Mouse (Mus musculus): ENCODE measurements around the gene Gm21897. TPM values are rescaled to one million over a fixed set of nuclear protein-coding genes. Genes with fewer than 3 reads are reported as not detected.

Gene Gm21897
- polyA plus RNA-seq, 1 experiment from 2014 or later, result not detected

- 67% methylated on average over 1 of the region's 1 CpGs for WGBS
- Histone ChIP-seq H3K36me3 (replicated peaks; ENCODE audit: control insufficient read depth, insufficient read depth, low read depth, low read length) (no peaks in the 10 kb centered on the region), H3K4me2 (ENCODE audit: low read depth, low read length) (no peak overlapping the region), H3K4me1 (ENCODE audit: control insufficient read depth, insufficient read depth, low read length) (no peaks in the 10 kb centered on the region), H3K9me3 (replicated peaks; ENCODE audit: control insufficient read depth, low read length) (no peaks in the 10 kb centered on the region), H3K9ac (replicated peaks; ENCODE audit: low read length) (no peak overlapping the region), H3K4me3 (ENCODE audit: low read depth, low read length) (no peak overlapping the region), H3K27me3 (ENCODE audit: control insufficient read depth, insufficient read depth, low read length) (no peaks in the 10 kb centered on the region), H3K27ac (replicated peaks; ENCODE audit: low read depth, low read length) (no peak overlapping the region)
- no peak for DNase-seq (ENCODE audit: low spot score)
- no peak for ATAC-seq (replicated peaks; ENCODE audit: insufficient number of reproducible peaks, low FRiP score, low TSS enrichment, low read depth)
Observed at GRCm38 (mm10) chr16:15346045-15346444, 28.8 kb downstream of the Gm21897 start.

GRCm38 (mm10) chr16:15349381-15349780, 32.1 kb downstream of the Gm21897 start:
- H3K4me3 ChIP-seq (ENCODE audit: low read depth, low read length), result no peak overlapping the region
- H3K4me1 ChIP-seq (ENCODE audit: control insufficient read depth, insufficient read depth, low read length), result no peaks in the 10 kb centered on the region
- DNase-seq (ENCODE audit: low spot score), result peak; percentile 6
- no peak overlapping the region for H3K9ac ChIP-seq (replicated peaks; ENCODE audit: low read length)
- WGBS, result 59% methylated on average over 2 of the region's 2 CpGs
- no peak overlapping the region for H3K4me2 ChIP-seq (ENCODE audit: low read depth, low read length)
- H3K9me3 ChIP-seq (replicated peaks; ENCODE audit: control insufficient read depth, low read length), result no peaks in the 10 kb centered on the region
- no peak for ATAC-seq (replicated peaks; ENCODE audit: insufficient number of reproducible peaks, low FRiP score, low TSS enrichment, low read depth)
- no peak overlapping the region for H3K27ac ChIP-seq (replicated peaks; ENCODE audit: low read depth, low read length)
- H3K36me3 ChIP-seq (replicated peaks; ENCODE audit: control insufficient read depth, insufficient read depth, low read depth, low read length), result no peaks in the 10 kb centered on the region
- no peaks in the 10 kb centered on the region for H3K27me3 ChIP-seq (ENCODE audit: control insufficient read depth, insufficient read depth, low read length)

- ATAC-seq (replicated peaks; ENCODE audit: insufficient number of reproducible peaks, low FRiP score, low TSS enrichment, low read depth), result no peak
- H3K36me3 ChIP-seq (replicated peaks; ENCODE audit: control insufficient read depth, insufficient read depth, low read depth, low read length), result no peaks in the 10 kb centered on the region
- H3K4me3 ChIP-seq (ENCODE audit: low read depth, low read length), result no peak overlapping the region
- no peak overlapping the region for H3K27ac ChIP-seq (replicated peaks; ENCODE audit: low read depth, low read length)
- no peaks in the 10 kb centered on the region for H3K9me3 ChIP-seq (replicated peaks; ENCODE audit: control insufficient read depth, low read length)
- no peak overlapping the region for H3K4me2 ChIP-seq (ENCODE audit: low read depth, low read length)
- 81% methylated on average over 1 of the region's 1 CpGs for WGBS
- no peak for DNase-seq (ENCODE audit: low spot score)
- H3K9ac ChIP-seq (replicated peaks; ENCODE audit: low read length), result no peak overlapping the region
- no peaks in the 10 kb centered on the region for H3K27me3 ChIP-seq (ENCODE audit: control insufficient read depth, insufficient read depth, low read length)
- H3K4me1 ChIP-seq (ENCODE audit: control insufficient read depth, insufficient read depth, low read length), result no peaks in the 10 kb centered on the region
Observed at GRCm38 (mm10) chr16:15351301-15351700, 34.0 kb downstream of the Gm21897 start.

GRCm38 (mm10) chr16:15352320-15352719, 35.1 kb downstream of the Gm21897 start:
- DNase-seq (ENCODE audit: low spot score) (peak; percentile 15), ATAC-seq (replicated peaks; ENCODE audit: insufficient number of reproducible peaks, low FRiP score, low TSS enrichment, low read depth) (no peak)
- H3K9me3 ChIP-seq (replicated peaks; ENCODE audit: control insufficient read depth, low read length), result no peaks in the 10 kb centered on the region
- WGBS, result 53% methylated on average over 2 of the region's 2 CpGs
- H3K4me3 ChIP-seq (ENCODE audit: low read depth, low read length), result no peak overlapping the region
- H3K9ac ChIP-seq (replicated peaks; ENCODE audit: low read length), result no peak overlapping the region
- no peak overlapping the region for H3K4me2 ChIP-seq (ENCODE audit: low read depth, low read length)
- H3K27ac ChIP-seq (replicated peaks; ENCODE audit: low read depth, low read length), result no peak overlapping the region
- H3K27me3 ChIP-seq (ENCODE audit: control insufficient read depth, insufficient read depth, low read length), result no peaks in the 10 kb centered on the region
- H3K4me1 ChIP-seq (ENCODE audit: control insufficient read depth, insufficient read depth, low read length), result no peaks in the 10 kb centered on the region
- no peaks in the 10 kb centered on the region for H3K36me3 ChIP-seq (replicated peaks; ENCODE audit: control insufficient read depth, insufficient read depth, low read depth, low read length)

- no peaks in the 10 kb centered on the region for H3K36me3 ChIP-seq (replicated peaks; ENCODE audit: control insufficient read depth, insufficient read depth, low read depth, low read length)
- no peaks in the 10 kb centered on the region for H3K4me1 ChIP-seq (ENCODE audit: control insufficient read depth, insufficient read depth, low read length)
- H3K27me3 ChIP-seq (ENCODE audit: control insufficient read depth, insufficient read depth, low read length), result no peaks in the 10 kb centered on the region
- no peaks in the 10 kb centered on the region for H3K9me3 ChIP-seq (replicated peaks; ENCODE audit: control insufficient read depth, low read length)
- H3K9ac ChIP-seq (replicated peaks; ENCODE audit: low read length), result no peak overlapping the region
- H3K4me3 ChIP-seq (ENCODE audit: low read depth, low read length), result no peak overlapping the region
- no peak overlapping the region for H3K4me2 ChIP-seq (ENCODE audit: low read depth, low read length)
- no peak overlapping the region for H3K27ac ChIP-seq (replicated peaks; ENCODE audit: low read depth, low read length)
- ATAC-seq (replicated peaks; ENCODE audit: insufficient number of reproducible peaks, low FRiP score, low TSS enrichment, low read depth) (no peak), DNase-seq (ENCODE audit: low spot score) (no peak)
- 68% methylated on average over 2 of the region's 2 CpGs for WGBS
Observed at GRCm38 (mm10) chr16:15354901-15355300, 37.6 kb downstream of the Gm21897 start.

- no peak overlapping the region for H3K4me3 ChIP-seq (ENCODE audit: low read depth, low read length)
- WGBS, result 77% methylated on average over 1 of the region's 1 CpGs
- H3K9me3 ChIP-seq (replicated peaks; ENCODE audit: control insufficient read depth, low read length), result no peaks in the 10 kb centered on the region
- ATAC-seq (replicated peaks; ENCODE audit: insufficient number of reproducible peaks, low FRiP score, low TSS enrichment, low read depth) (no peak), DNase-seq (ENCODE audit: low spot score) (no peak)
- H3K27me3 ChIP-seq (ENCODE audit: control insufficient read depth, insufficient read depth, low read length), result no peaks in the 10 kb centered on the region
- no peak overlapping the region for H3K9ac ChIP-seq (replicated peaks; ENCODE audit: low read length)
- no peaks in the 10 kb centered on the region for H3K36me3 ChIP-seq (replicated peaks; ENCODE audit: control insufficient read depth, insufficient read depth, low read depth, low read length)
- no peaks in the 10 kb centered on the region for H3K4me1 ChIP-seq (ENCODE audit: control insufficient read depth, insufficient read depth, low read length)
- no peak overlapping the region for H3K27ac ChIP-seq (replicated peaks; ENCODE audit: low read depth, low read length)
- H3K4me2 ChIP-seq (ENCODE audit: low read depth, low read length), result no peak overlapping the region
Observed at GRCm38 (mm10) chr16:15355339-15355738, 38.1 kb downstream of the Gm21897 start.

GRCm38 (mm10) chr16:15357766-15358165, 40.5 kb downstream of the Gm21897 start:
- no peak for ATAC-seq (replicated peaks; ENCODE audit: insufficient number of reproducible peaks, low FRiP score, low TSS enrichment, low read depth)
- H3K36me3 ChIP-seq (replicated peaks; ENCODE audit: control insufficient read depth, insufficient read depth, low read depth, low read length), result no peaks in the 10 kb centered on the region
- no peak overlapping the region for H3K27ac ChIP-seq (replicated peaks; ENCODE audit: low read depth, low read length)
- no peak overlapping the region for H3K4me2 ChIP-seq (ENCODE audit: low read depth, low read length)
- H3K9me3 ChIP-seq (replicated peaks; ENCODE audit: control insufficient read depth, low read length), result no peaks in the 10 kb centered on the region
- H3K4me3 ChIP-seq (ENCODE audit: low read depth, low read length), result no peak overlapping the region
- no peaks in the 10 kb centered on the region for H3K27me3 ChIP-seq (ENCODE audit: control insufficient read depth, insufficient read depth, low read length)
- no peaks in the 10 kb centered on the region for H3K4me1 ChIP-seq (ENCODE audit: control insufficient read depth, insufficient read depth, low read length)
- DNase-seq (ENCODE audit: low spot score), result no peak
- H3K9ac ChIP-seq (replicated peaks; ENCODE audit: low read length), result no peak overlapping the region

GRCm38 (mm10) chr16:15359110-15359782, 42.0 kb downstream of the Gm21897 start:
- H3K4me2 ChIP-seq (ENCODE audit: low read depth, low read length), result no peak overlapping the region
- H3K36me3 ChIP-seq (replicated peaks; ENCODE audit: control insufficient read depth, insufficient read depth, low read depth, low read length), result no peaks in the 10 kb centered on the region
- H3K27me3 ChIP-seq (ENCODE audit: control insufficient read depth, insufficient read depth, low read length), result no peaks in the 10 kb centered on the region
- no peak for ATAC-seq (replicated peaks; ENCODE audit: insufficient number of reproducible peaks, low FRiP score, low TSS enrichment, low read depth)
- no peak overlapping the region for H3K27ac ChIP-seq (replicated peaks; ENCODE audit: low read depth, low read length)
- DNase-seq (ENCODE audit: low spot score), result no peak
- no peak overlapping the region for H3K4me3 ChIP-seq (ENCODE audit: low read depth, low read length)
- no peak overlapping the region for H3K9ac ChIP-seq (replicated peaks; ENCODE audit: low read length)
- WGBS, result 85% methylated on average over 3 of the region's 3 CpGs
- no peaks in the 10 kb centered on the region for H3K4me1 ChIP-seq (ENCODE audit: control insufficient read depth, insufficient read depth, low read length)
- no peaks in the 10 kb centered on the region for H3K9me3 ChIP-seq (replicated peaks; ENCODE audit: control insufficient read depth, low read length)

All from embryonic facial prominence, embryonic 11.5 days (tissue).